Mouse (Mus musculus) bone marrow macrophage, adult 2 months (primary cell): ENCODE measurements at regions not wholly inside any gene's neighbourhood (a gene's known extent, or its start where the extent isn't known, plus 50 kb on each side); places are given as distances from the start of the nearest gene placed in this dataset.

Source experiments
- H3K27ac ChIP-seq: 2 replicates; pipeline ENCODE4 v1.5.1; 2012; ENCODE audit warnings: low read depth, low read length; ENCODE audit not compliant: insufficient read depth
- H3K4me1 ChIP-seq: 2 replicates; pipeline ENCODE4 v1.6.1; 2012; ENCODE audit warnings: low read length; ENCODE audit not compliant: control insufficient read depth, insufficient read depth
- H3K4me3 ChIP-seq: 2 replicates; pipeline ENCODE4 v1.5.1; 2012; ENCODE audit warnings: mild to moderate bottlenecking, low read length, moderate library complexity; ENCODE audit not compliant: insufficient read depth
- CTCF ChIP-seq: IDR thresholded peaks from 2 replicates; pipeline ENCODE4 v1.5.1; 2012; ENCODE audit warnings: low read depth, mild to moderate bottlenecking, low read length, moderate library complexity
- POLR2A ChIP-seq: IDR thresholded peaks from 2 replicates; pipeline ENCODE4 v1.6.1; 2012; ENCODE audit warnings: mild to moderate bottlenecking, low read depth, low read length, borderline replicate concordance

DNA sequence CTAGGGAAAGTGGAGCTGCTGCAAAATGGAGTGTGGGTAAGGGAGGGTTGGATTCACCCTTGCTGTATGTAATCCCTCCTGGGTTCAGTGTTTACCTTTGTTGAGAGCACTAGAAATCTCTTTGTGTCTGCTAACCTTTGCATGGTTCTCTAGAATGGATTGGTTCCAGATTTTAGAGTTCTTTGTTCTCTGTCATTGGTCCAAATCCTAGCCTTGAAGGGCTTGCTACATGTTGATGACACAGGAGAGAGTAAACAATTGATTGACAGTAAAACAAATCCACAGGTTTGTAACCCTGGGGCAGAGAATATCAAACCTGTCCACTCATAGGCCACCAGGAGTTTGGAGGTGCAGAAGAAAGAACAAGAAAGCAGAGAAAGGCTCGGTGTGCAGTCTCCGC lies 156.6 kb upstream of the Pik3r1 start:
- no peak overlapping the region for H3K4me3 ChIP-seq
- H3K4me1 ChIP-seq, result no peaks in the 10 kb centered on the region
- no peak overlapping the region for H3K27ac ChIP-seq
- no peak for TF ChIP-seq POLR2A
- TF ChIP-seq CTCF, result no peak

- no peak overlapping the region for H3K4me3 ChIP-seq
- TF ChIP-seq CTCF (no peak), POLR2A (no peak)
- H3K4me1 ChIP-seq, result no peaks in the 10 kb centered on the region
- no peak overlapping the region for H3K27ac ChIP-seq
Measured at GRCm38 (mm10) chr13:101931264-101931663, 163.2 kb upstream of the Pik3r1 start.

DNA sequence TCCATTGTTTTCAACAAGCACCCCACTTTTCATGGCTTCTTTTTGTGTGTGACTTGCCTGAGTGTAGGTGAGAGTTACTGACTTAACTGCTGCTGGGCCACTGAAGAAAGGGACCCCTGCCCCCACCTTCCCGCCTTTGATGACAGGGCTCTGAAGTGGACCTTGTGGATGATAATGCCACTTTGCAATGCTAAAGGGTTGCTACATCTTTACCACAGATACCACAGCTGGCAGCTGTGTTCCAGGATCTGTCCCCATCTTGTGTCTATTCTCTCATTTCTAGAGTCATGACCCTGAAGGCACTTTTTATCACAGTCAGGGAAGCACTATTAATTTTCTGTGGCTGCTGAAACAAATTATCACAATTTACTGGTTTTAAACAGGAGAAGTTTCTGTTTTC lies 163.9 kb upstream of the Pik3r1 start:
- H3K27ac ChIP-seq, result no peak overlapping the region
- H3K4me3 ChIP-seq, result no peak overlapping the region
- TF ChIP-seq CTCF, result no peak
- TF ChIP-seq POLR2A, result no peak
- H3K4me1 ChIP-seq, result no peaks in the 10 kb centered on the region

GRCm38 (mm10) chr13:101935843-101936242 lies 167.8 kb upstream of the Pik3r1 start:
- Histone ChIP-seq H3K27ac (no peak overlapping the region), H3K4me3 (no peak overlapping the region), H3K4me1 (no peaks in the 10 kb centered on the region)
- TF ChIP-seq CTCF (no peak), POLR2A (no peak)

- Histone ChIP-seq H3K27ac (no peak overlapping the region), H3K4me1 (no peaks in the 10 kb centered on the region), H3K4me3 (no peak overlapping the region)
- TF ChIP-seq CTCF (no peak), POLR2A (no peak)
Measured at GRCm38 (mm10) chr13:101954521-101954920, 186.5 kb upstream of the Pik3r1 start.

DNA sequence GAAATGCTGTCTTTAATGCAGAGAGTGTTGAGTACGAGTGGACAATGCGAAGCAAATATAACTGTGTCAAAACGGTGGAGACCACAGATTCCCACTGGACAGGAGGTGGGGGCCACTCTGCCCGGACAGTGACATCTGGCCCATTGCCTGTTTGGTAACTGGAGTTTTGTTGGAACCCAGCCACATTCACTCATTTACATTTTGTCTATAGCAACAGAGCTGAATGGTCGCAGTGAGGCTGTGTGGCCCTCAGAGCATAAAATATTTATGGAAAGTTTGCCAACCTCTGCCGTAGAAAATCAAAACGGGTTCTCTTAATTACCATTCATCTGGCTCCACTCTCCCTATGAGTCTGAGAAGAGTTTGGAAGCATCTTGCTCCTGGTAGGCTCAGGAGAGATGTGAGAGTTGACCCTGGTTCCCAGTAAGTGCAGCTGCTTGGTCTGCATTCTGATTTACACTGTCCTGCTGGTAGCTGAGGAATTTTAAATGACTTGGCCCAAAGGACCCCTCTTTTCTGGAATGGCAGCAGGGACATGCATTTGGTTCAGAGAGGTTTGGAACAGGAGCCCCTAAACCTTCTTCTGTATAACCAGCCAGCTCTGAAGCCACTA lies 187.9 kb upstream of the Pik3r1 start:
- Histone ChIP-seq H3K27ac (no peak overlapping the region), H3K4me1 (no peaks in the 10 kb centered on the region), H3K4me3 (no peak overlapping the region)
- TF ChIP-seq POLR2A (no peak), CTCF (no peak)

GRCm38 (mm10) chr13:101957782-101958181 lies 189.8 kb upstream of the Pik3r1 start:
- Histone ChIP-seq H3K4me3 (no peak overlapping the region), H3K27ac (no peak overlapping the region), H3K4me1 (no peaks in the 10 kb centered on the region)
- TF ChIP-seq POLR2A, result no peak
- TF ChIP-seq CTCF, result no peak

DNA sequence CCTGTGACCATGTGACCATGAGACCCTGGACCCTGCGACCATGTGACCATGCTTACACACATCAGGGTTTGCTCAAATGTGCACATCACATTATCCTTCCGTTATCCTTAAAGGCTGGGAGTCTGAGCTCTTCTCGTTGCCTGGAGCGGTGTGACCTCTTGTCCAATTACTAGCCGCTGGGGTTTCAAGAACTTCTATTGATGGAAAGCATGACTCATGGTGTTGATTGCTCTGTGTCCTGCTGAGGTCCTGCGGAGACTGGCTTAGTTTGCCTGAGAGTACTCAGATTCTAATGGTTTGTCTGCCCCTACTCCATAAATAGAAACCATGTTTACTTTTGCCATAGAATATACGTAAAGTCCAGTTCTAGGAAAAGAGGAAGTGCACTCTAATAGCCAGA lies 197.5 kb upstream of the Pik3r1 start:
- no peaks in the 10 kb centered on the region for H3K4me1 ChIP-seq
- H3K4me3 ChIP-seq, result no peak overlapping the region
- no peak for TF ChIP-seq POLR2A
- TF ChIP-seq CTCF, result no peak
- H3K27ac ChIP-seq, result no peak overlapping the region

GRCm38 (mm10) chr13:101966799-101967397 lies 198.9 kb upstream of the Pik3r1 start:
- H3K27ac ChIP-seq, result no peak overlapping the region
- TF ChIP-seq CTCF, result no peak
- TF ChIP-seq POLR2A, result no peak
- no peak overlapping the region for H3K4me3 ChIP-seq
- no peaks in the 10 kb centered on the region for H3K4me1 ChIP-seq

DNA sequence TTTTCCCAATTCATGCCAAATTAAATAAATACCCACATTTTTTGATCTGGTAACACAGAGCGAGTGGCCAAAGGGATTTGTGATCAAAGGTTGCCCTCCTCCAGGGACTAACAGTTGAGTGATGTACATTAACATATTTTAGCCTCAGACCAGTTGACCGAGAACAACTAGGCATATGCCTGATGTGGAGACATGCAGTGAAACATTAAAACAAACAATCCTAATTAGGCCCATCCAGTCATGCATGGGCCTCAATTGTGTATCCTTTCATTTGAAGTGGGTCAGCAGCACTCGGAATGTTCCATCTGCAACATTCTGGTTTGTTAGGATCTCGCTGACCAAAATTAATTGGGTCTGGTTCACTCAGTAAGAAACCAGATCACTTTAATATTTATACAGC lies 199.4 kb upstream of the Pik3r1 start:
- no peaks in the 10 kb centered on the region for H3K4me1 ChIP-seq
- TF ChIP-seq POLR2A (no peak), CTCF (no peak)
- no peak overlapping the region for H3K27ac ChIP-seq
- H3K4me3 ChIP-seq, result no peak overlapping the region
